Mouse (Mus musculus) midbrain, postnatal 0 days (tissue): ENCODE results near the gene Cers6. TPM values are rescaled to one million over a fixed set of nuclear protein-coding genes. Genes with fewer than 3 reads are reported as not detected.
A peak's percentile ranks its signal among the peaks of the same experiment; 100 is the strongest.

Experiments used
- ATAC-seq: fragments of 200-750 bp; cut with Nextera tagmentation; 2 replicates; pipeline ENCODE4 v1.8.0; 2017; ENCODE audit warnings: moderate number of reproducible peaks, mild to moderate bottlenecking, moderate TSS enrichment, moderate library complexity; ENCODE audit not compliant: low FRiP score
- DNase-seq: peaks from one replicate; pipeline ENCODE4 v3.0.0-alpha.2; 2015; ENCODE audit warnings: low spot score
- H3K27ac ChIP-seq: fragments of 300-500 bp; sonication (generic); 2 replicates; pipeline ENCODE4 v1.5.1; 2014; ENCODE audit warnings: low read depth, mild to moderate bottlenecking, low read length, mixed read lengths
- H3K27me3 ChIP-seq: fragments of 300-500 bp; sonication (generic); 2 replicates; pipeline ENCODE4 v1.6.1; 2014; ENCODE audit warnings: low read length, control low read depth, mixed read lengths; ENCODE audit not compliant: insufficient read depth
- H3K36me3 ChIP-seq: fragments of 300-500 bp; sonication (generic); 2 replicates; pipeline ENCODE4 v1.6.1; 2014; ENCODE audit warnings: low read length, control low read depth, mixed read lengths; ENCODE audit not compliant: insufficient read depth
- H3K4me1 ChIP-seq: fragments of 300-500 bp; sonication (generic); 2 replicates; pipeline ENCODE4 v1.6.1; 2014; ENCODE audit warnings: mild to moderate bottlenecking, control low read depth, antibody characterized with exemption, low read length, mixed read lengths; ENCODE audit not compliant: insufficient read depth
- H3K4me2 ChIP-seq: fragments of 300-500 bp; sonication (generic); 2 replicates; pipeline ENCODE4 v1.6.1; 2014; ENCODE audit warnings: low read depth, mild to moderate bottlenecking, low read length, mixed read lengths; ENCODE audit not compliant: poor library complexity, severe bottlenecking
- H3K4me3 ChIP-seq: fragments of 300-500 bp; sonication (generic); 2 replicates; pipeline ENCODE4 v1.5.1; 2014; ENCODE audit warnings: low read depth, mild to moderate bottlenecking, low read length, moderate library complexity
- H3K9ac ChIP-seq: fragments of 300-500 bp; sonication (generic); replicated peaks from 2 replicates; pipeline ENCODE4 v1.6.1; 2014; ENCODE audit warnings: mild to moderate bottlenecking, low read length, moderate library complexity, mixed read lengths; ENCODE audit not compliant: poor library complexity, severe bottlenecking
- H3K9me3 ChIP-seq: fragments of 300-500 bp; sonication (generic); 2 replicates; pipeline ENCODE4 v1.6.1; 2016; ENCODE audit warnings: low read length, control low read depth
- CTCF ChIP-seq: IDR thresholded peaks from 2 replicates; pipeline ENCODE4 v1.5.1; 2016; ENCODE audit warnings: antibody characterized with exemption, mild to moderate bottlenecking
- WGBS: fragments of 180-500 bp; shearing (Covaris S2); extraction: QIAGEN DNeasy Blood & Tissue Kit; methylation state at CpG from one replicate; pipeline ENCODE4 v1.1.7; 2014; 5-methylcytosine and 5-hydroxymethylcytosine counted together
- polyA plus RNA-seq: library from polyadenylated mRNA; unstranded; fragments of >200 nt; fragmentation: Nextera tagmentation; extraction: Ambion mirVana; gene quantifications from 2 replicates; pipeline ENCODE4 v1.2.1, GENCODE M21; 2015
- total RNA-seq: library from RNA; depleted of rRNA; stranded (reverse); fragments of >200 nt; gene quantifications from 2 replicates; pipeline ENCODE4 v1.2.3, GENCODE M21; 2014

Cers6 gene
- total and polyA plus RNA-seq, 2 experiments from 2014 or later: 29.8 to 57.1 TPM

DNA sequence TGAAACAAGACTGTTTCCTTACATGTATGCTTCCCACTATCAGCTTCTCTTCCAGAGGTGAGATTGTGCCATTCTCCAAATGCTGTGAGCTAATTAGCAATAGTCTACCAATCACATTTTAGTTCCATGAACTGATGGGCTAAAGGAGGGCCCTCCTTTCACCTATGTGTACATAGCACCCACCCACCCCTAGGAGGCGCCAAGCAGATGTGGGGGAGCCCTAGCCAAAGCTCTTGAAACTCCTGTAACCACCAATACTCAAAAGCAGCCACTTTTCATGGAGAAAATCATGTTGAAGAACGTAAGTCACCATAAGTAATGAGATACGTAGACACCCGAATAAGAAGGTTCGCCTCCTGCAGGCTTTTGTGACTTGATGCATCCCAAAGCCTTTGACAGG lies 251.4 kb downstream of the Cers6 start:
- no peak overlapping the region for H3K4me2 ChIP-seq
- ATAC-seq (no peak), DNase-seq (no peak)
- H3K9ac ChIP-seq: no peak overlapping the region
- no peaks in the 10 kb centered on the region; the same call in 1 of the 2 replicates for H3K36me3 ChIP-seq
- no peak overlapping the region for H3K27ac ChIP-seq
- H3K9me3 ChIP-seq: no peaks in the 10 kb centered on the region
- no peak overlapping the region for H3K4me3 ChIP-seq
- H3K27me3 ChIP-seq: no peaks in the 10 kb centered on the region
- 84% methylated on average over 5 of the region's 5 CpGs for WGBS
- no peaks in the 10 kb centered on the region for H3K4me1 ChIP-seq
- TF ChIP-seq CTCF: peak; percentile 28; the same call in 1 of the 2 replicates

DNA sequence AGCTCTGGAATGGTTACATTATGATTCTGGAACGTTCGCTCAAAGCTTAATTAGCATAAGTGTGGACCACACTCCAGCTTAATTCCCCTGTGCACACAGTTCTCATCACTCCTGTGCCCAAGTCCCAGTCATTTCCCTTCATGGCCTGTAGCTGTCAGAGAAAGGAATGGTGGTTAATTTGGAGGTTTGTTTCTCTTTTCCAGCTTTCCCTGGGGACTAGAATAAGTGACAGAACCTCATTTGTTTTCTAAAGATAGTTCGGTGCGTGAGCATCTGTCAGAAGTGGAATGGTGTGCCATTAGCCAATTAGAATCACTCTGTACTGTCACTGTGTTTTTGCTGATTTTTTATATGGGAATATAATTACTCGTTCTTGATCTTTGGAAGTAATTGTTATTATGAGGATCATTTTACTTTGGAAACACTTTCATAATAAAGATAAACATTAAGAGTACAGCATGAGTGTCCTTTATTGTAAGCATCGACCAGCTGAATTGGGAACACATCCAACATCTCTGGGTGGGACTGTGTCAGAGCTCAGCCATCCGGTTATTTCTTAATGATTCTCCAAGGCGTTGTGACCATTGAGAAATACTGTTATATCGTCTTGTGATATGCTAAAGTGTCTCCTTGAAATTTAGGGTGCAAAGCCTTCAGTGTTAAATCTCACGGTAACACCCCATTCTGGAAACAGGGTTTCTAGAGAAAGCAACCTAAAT lies 252.7 kb downstream of the Cers6 start:
- Histone ChIP-seq H3K27ac (no peak overlapping the region), H3K9ac (no peak overlapping the region), H3K36me3 (no peaks in the 10 kb centered on the region), H3K27me3 (no peaks in the 10 kb centered on the region), H3K4me2 (no peak overlapping the region), H3K9me3 (no peaks in the 10 kb centered on the region), H3K4me1 (no peaks in the 10 kb centered on the region), H3K4me3 (no peak overlapping the region)
- no peak for TF ChIP-seq CTCF
- ATAC-seq: no peak
- WGBS: 68% methylated on average over 10 of the region's 10 CpGs
- peak; percentile 27 for DNase-seq

GRCm38 (mm10) chr2:69115921-69116320 lies 254.7 kb downstream of the Cers6 start:
- WGBS: 89% methylated on average over 3 of the region's 3 CpGs
- Histone ChIP-seq H3K4me2 (no peak overlapping the region), H3K9me3 (no peaks in the 10 kb centered on the region), H3K27ac (no peak overlapping the region), H3K36me3 (no peaks in the 10 kb centered on the region), H3K4me1 (no peaks in the 10 kb centered on the region), H3K27me3 (no peaks in the 10 kb centered on the region), H3K4me3 (no peak overlapping the region), H3K9ac (no peak overlapping the region)
- no peak for TF ChIP-seq CTCF
- DNase-seq: peak; percentile 9
- ATAC-seq: no peak

DNA sequence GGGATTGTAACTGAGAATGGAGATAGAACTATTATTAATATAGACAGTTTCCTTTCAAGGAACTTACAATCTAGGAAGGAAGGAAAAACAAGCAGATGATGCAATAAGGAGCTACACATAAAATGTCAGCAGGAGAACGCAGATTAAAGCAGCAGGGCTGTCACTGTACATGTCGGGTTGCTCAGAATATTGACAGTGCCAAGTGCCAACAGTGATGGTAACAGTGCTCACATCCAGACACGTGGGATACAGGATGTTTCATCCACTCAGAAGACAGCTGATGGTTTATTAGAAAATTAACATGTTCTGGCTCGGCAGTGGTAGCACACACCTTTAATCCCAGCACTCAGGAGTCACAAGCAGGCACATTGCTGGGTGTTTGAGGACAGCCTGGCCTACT lies 255.5 kb downstream of the Cers6 start:
- H3K27me3 ChIP-seq: no peaks in the 10 kb centered on the region
- H3K4me2 ChIP-seq: no peak overlapping the region
- no peaks in the 10 kb centered on the region for H3K9me3 ChIP-seq
- H3K9ac ChIP-seq: no peak overlapping the region
- H3K4me3 ChIP-seq: no peak overlapping the region
- H3K4me1 ChIP-seq: no peaks in the 10 kb centered on the region
- H3K36me3 ChIP-seq: no peaks in the 10 kb centered on the region
- DNase-seq (peak; percentile 30), ATAC-seq (no peak)
- no peak overlapping the region for H3K27ac ChIP-seq
- WGBS: 64% methylated on average over 4 of the region's 4 CpGs
- TF ChIP-seq CTCF: no peak

GRCm38 (mm10) chr2:69118994-69119393 lies 257.8 kb downstream of the Cers6 start:
- DNase-seq (no peak), ATAC-seq (no peak)
- Histone ChIP-seq H3K27ac (no peak overlapping the region), H3K4me3 (no peak overlapping the region), H3K27me3 (no peaks in the 10 kb centered on the region), H3K9me3 (no peaks in the 10 kb centered on the region), H3K9ac (no peak overlapping the region), H3K4me1 (no peaks in the 10 kb centered on the region), H3K36me3 (no peaks in the 10 kb centered on the region), H3K4me2 (no peak overlapping the region)
- TF ChIP-seq CTCF: no peak
- WGBS: 93% methylated on average over 1 of the region's 1 CpGs

DNA sequence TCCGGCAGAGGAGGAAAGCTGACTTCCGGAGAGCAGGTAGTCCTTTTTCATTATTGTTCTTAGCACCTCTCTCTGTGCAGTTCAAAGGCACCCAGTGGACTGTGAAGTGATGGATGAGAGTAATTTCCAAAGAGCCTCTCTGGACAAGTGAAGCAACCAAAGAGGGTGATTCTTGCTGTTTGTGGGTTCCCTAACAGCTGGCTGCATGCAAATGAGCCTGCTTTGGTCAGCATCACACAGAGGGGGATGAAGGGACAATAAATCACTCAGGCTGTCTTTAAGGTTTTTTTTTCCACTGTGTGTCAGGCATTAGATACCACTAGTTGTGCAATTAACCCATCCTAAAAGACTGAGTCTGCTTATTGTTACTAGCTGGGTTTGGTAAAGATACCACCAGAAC lies 258.5 kb downstream of the Cers6 start:
- DNase-seq (peak; percentile 10), ATAC-seq (no peak)
- Histone ChIP-seq H3K4me2 (no peak overlapping the region), H3K4me1 (no peaks in the 10 kb centered on the region), H3K36me3 (no peaks in the 10 kb centered on the region), H3K4me3 (no peak overlapping the region), H3K9ac (no peak overlapping the region), H3K27me3 (no peaks in the 10 kb centered on the region), H3K9me3 (no peaks in the 10 kb centered on the region), H3K27ac (no peak overlapping the region)
- TF ChIP-seq CTCF: no peak
- WGBS: 55% methylated on average over 2 of the region's 2 CpGs
